Mouse (Mus musculus): Measurements from ENCODE around the gene Gabpb2.

The Gabpb2 gene

DNA sequence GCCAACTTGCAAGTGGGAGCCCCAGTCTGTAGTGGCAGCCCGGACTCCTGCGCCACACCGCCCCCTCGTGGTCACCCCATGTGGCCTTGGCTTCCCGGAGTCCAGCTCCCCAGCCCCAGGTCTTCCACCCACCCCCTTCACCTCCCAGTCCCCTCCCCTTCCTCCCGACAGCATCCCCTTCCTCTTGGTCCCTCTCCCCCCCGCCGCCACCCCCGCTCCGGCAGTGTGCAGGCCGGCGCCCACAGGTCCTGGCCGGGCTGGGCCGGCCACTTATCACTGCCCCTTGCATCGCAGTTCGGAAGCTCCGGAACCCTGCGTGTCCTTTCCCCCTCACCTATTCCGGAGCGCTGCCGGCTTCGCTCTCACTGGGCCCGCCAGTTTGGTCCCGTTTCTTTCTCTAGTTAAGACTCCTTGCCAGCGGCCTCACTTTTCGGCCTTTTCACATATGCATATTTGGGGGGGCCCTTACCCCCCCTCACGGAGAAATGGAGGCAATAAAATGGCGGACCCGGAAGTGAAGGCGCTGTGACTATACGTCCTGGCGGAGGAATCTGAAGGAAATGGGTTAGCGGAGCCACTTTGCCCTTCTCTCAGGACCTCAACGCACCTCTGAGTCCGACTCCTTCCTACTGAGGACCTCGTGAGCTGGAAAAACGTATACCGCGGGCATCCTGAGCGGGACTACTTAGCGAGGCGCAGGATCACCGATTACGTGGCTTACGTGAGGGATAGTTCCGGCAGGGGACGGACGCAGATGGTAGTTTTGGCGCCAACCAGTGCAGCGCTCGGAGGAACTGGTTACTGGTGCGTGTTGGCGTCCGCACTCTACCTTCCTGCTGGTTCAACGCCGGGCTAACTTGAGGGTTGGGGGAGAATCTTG, at the start of gene Gabpb2:
TSS of gene Gabpb2 (minus strand) at position 662 of the 880 bp plus-strand sequence.
- Histone ChIP-seq H3K27me3 (ENCODE audit: control insufficient read depth, insufficient read depth, low read length, poor library complexity, severe bottlenecking) (no peaks in the 10 kb centered on the region), H3K36me3 (ENCODE audit: control insufficient read depth, insufficient read depth, low read length, poor library complexity, severe bottlenecking) (peaks cover 8% of the 10 kb centered on the region)
- DNase-seq (ENCODE audit: low read depth, low spot score), result peak; percentile 93

DNA sequence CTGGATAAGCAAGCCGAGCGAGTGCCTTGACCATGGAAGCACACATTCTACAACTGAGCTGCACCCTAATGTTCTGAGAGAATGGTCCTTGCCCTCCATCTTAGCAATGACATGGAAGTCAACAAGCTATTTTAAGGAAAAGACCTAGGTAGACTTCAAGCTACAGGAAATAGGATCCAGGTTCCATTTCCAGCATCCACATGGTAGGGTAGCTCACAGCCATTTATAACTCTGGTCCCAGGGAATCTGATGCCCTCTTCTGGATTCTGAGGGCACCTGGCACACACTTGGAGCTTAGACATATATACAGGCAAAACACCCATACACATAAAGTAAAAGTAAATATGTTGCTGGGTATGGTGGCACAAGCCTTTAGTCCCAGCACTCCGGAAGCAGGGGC, 48.3 kb upstream of the Gabpb2 start:
- Histone ChIP-seq H3K36me3 (ENCODE audit: control insufficient read depth, insufficient read depth, low read length, poor library complexity, severe bottlenecking) (peaks cover 4% of the 10 kb centered on the region), H3K27me3 (ENCODE audit: control insufficient read depth, insufficient read depth, low read length, poor library complexity, severe bottlenecking) (no peaks in the 10 kb centered on the region)
- DNase-seq (ENCODE audit: low read depth, low spot score), result no peak

DNA sequence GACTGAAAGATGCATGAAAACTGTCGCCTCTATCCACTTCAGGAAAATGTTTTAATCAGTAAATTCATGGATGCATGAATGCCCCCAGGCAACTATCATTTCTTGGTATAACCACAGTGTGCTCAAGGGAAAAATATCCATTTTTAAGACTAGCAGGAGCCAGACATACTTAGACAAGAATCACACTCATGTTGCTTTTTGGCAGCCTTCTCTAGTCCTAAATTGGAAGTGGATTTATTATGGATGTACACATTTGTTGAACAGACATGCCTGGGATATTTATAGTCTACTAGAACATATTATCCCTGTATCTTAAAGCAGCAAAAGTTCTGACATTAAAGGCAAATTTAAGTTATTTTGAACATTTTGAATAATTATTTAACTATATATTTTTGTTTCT, 47.0 kb upstream of the Gabpb2 start:
- DNase-seq (ENCODE audit: low read depth, low spot score), result no peak
- Histone ChIP-seq H3K36me3 (ENCODE audit: control insufficient read depth, insufficient read depth, low read length, poor library complexity, severe bottlenecking) (peaks cover 4% of the 10 kb centered on the region), H3K27me3 (ENCODE audit: control insufficient read depth, insufficient read depth, low read length, poor library complexity, severe bottlenecking) (no peaks in the 10 kb centered on the region)

DNA sequence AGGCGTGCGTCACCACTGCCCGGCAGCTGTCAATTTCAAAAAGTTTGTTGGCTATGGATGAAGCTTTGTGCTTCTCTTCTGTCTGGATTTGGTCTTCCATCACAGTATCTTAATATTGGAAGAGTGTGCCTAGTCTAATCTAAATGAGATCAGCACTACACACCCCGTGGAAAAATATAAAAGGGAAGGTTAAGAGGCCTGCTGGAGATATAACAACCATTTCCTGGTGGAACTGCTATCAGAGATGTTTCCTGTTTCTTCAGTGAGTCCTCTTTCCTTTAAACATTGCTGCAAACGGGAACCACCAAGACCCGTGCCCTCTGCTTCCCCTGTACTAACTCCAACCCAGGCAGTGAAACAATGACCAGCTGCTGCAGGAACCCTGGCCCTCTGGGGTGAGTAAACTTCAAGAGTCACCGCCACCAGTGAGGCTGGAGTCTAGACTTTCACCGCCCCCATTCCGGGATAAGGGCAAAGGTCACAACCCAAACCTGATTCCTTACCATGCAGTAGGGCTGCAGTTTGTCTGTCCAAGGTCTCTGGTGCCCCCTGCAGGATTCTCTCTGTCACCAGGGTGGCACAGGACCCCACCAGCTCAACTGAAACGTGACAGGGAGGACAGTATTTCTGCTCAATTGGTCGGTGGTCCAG, 45.5 kb upstream of the Gabpb2 start:
- peak; percentile 84 for DNase-seq (ENCODE audit: low read depth, low spot score)
- peaks cover 5% of the 10 kb centered on the region for H3K36me3 ChIP-seq (ENCODE audit: control insufficient read depth, insufficient read depth, low read length, poor library complexity, severe bottlenecking)
- no peaks in the 10 kb centered on the region for H3K27me3 ChIP-seq (ENCODE audit: control insufficient read depth, insufficient read depth, low read length, poor library complexity, severe bottlenecking)

DNA sequence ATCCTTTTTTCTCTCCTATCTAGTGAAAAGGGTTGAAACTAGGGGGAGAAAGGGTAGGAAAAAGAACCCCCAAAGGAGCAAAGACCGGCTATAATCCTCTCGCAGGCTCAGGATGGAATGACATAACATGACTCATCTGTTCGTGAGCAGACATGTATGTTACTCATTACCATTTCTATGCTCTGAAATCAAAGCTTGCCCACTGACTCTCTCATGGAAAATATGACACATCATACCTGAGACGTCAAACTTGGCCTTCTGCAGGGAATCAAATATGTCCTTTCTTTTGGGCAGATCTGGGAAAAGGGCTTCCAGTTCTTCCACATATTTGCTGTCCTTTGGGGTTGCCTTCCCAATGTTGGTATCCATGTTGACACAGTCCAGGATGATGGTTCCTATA, 44.3 kb upstream of the Gabpb2 start:
- H3K27me3 ChIP-seq (ENCODE audit: control insufficient read depth, insufficient read depth, low read length, poor library complexity, severe bottlenecking), result no peaks in the 10 kb centered on the region
- H3K36me3 ChIP-seq (ENCODE audit: control insufficient read depth, insufficient read depth, low read length, poor library complexity, severe bottlenecking), result peaks cover 9% of the 10 kb centered on the region
- DNase-seq (ENCODE audit: low read depth, low spot score), result no peak

GRCm38 (mm10) chr3:95256931-95257330, 39.2 kb upstream of the Gabpb2 start:
- Histone ChIP-seq H3K27me3 (ENCODE audit: control insufficient read depth, insufficient read depth, low read length, poor library complexity, severe bottlenecking) (no peaks in the 10 kb centered on the region), H3K36me3 (ENCODE audit: control insufficient read depth, insufficient read depth, low read length, poor library complexity, severe bottlenecking) (peaks cover 6% of the 10 kb centered on the region)
- DNase-seq (ENCODE audit: low read depth, low spot score), result no peak

DNA sequence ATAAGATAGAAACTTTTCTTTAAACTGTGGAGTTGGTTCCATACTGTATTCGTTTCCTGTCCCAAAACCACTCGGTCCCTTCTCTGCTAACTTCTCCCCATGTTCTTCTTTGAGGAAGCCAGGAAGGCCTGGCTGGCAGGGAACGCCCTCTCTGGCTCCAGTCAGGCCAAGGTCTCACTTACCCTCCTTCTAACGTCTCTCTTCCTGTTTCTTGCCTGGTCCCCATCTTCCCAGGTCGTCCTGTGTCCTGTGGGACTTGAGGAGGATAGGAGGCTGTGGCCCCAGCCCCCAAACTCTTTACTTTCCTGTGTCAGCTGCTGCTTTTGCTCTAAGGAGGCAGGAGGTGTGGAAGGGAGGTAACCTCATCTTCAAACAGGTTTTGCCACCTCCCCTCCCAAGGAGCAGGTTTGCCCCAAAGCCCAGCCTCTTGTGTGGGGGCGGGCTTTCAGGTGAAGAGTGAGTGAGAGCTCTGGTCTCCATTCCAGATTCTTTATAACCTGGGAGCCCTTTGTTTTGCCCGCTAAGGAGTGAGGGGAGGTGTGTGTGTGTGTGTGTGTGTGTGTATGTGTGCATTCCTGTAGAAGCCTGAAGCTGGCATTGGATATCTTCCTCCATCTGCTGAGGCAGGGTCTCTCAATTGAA, 33.2 kb upstream of the Gabpb2 start, which contains the start of gene Bnipl:
TSS of gene Bnipl (minus strand) at position 411 of the 642 bp plus-strand sequence.
- DNase-seq (ENCODE audit: low read depth, low spot score), result no peak
- Histone ChIP-seq H3K27me3 (ENCODE audit: control insufficient read depth, insufficient read depth, low read length, poor library complexity, severe bottlenecking) (no peaks in the 10 kb centered on the region), H3K36me3 (ENCODE audit: control insufficient read depth, insufficient read depth, low read length, poor library complexity, severe bottlenecking) (no peaks in the 10 kb centered on the region)

DNA sequence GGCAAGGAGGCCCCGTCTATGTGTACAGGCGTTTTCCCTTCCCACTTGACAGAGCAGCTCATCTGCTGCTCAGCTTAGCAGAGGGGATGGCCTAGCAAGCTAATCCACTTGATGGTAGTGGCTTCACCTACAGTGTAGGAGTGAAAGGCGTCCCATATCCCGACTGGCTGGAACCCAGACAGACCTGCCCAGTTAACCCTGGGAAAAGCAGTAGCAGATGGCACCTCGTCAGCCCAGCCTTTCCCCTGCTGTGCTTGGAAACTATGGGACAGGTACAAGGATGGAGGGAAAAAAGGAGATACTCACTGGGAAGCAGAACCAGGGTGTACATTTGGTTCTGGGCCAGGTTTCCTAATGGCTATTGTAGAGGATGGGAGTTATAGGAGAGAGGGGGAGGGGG, 32.6 kb upstream of the Gabpb2 start:
- no peaks in the 10 kb centered on the region for H3K36me3 ChIP-seq (ENCODE audit: control insufficient read depth, insufficient read depth, low read length, poor library complexity, severe bottlenecking)
- no peaks in the 10 kb centered on the region for H3K27me3 ChIP-seq (ENCODE audit: control insufficient read depth, insufficient read depth, low read length, poor library complexity, severe bottlenecking)
- no peak for DNase-seq (ENCODE audit: low read depth, low spot score)

DNA sequence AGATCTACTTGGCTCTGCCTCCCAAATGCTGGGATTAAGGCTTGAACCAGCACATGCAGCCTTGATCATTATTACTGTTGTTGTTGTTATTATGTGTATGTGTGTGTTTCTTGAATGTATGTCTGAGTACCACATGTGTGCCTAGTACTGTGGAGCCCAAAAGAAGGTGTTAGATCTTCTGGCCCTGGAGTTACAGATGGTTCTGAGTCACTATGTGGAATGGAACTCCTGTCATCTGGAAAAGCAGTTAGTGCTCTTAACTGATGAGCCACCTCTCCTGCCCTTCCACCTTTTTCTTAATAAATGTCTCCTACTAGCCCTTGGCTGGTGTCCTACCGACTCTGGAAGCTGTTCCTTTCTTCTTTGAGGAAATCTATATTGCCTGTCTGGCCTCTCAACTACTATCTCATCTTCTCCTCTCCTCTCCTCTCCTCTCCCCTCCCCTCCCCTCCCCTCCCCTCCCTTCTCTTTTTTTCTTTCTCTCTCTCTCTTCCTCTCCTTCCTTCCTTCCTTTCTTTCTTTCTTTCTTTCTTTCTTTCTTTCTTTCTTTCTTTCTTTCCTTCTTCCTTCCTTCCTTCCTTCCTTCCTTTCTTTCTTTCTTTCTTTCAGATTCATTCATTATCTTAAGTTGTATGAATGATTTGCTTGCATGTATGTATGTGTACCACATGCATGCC, 30.1 kb upstream of the Gabpb2 start:
- H3K27me3 ChIP-seq (ENCODE audit: control insufficient read depth, insufficient read depth, low read length, poor library complexity, severe bottlenecking), result no peaks in the 10 kb centered on the region

GRCm38 (mm10) chr3:95246465-95247231, 28.9 kb upstream of the Gabpb2 start:
- no peak for DNase-seq (ENCODE audit: low read depth, low spot score)
- no peaks in the 10 kb centered on the region for H3K36me3 ChIP-seq (ENCODE audit: control insufficient read depth, insufficient read depth, low read length, poor library complexity, severe bottlenecking)
- H3K27me3 ChIP-seq (ENCODE audit: control insufficient read depth, insufficient read depth, low read length, poor library complexity, severe bottlenecking), result no peaks in the 10 kb centered on the region

More for the DNA sequence above, 30.1 kb upstream of the Gabpb2 start:
- H3K36me3 ChIP-seq (ENCODE audit: control insufficient read depth, insufficient read depth, low read length, poor library complexity, severe bottlenecking), result no peaks in the 10 kb centered on the region
- DNase-seq (ENCODE audit: low read depth, low spot score), result no peak

GRCm38 (mm10) chr3:95243086-95243485, 25.4 kb upstream of the Gabpb2 start:
- DNase-seq (ENCODE audit: low read depth, low spot score), result no peak
- Histone ChIP-seq H3K36me3 (ENCODE audit: control insufficient read depth, insufficient read depth, low read length, poor library complexity, severe bottlenecking) (no peaks in the 10 kb centered on the region), H3K27me3 (ENCODE audit: control insufficient read depth, insufficient read depth, low read length, poor library complexity, severe bottlenecking) (no peaks in the 10 kb centered on the region)

- Histone ChIP-seq H3K27me3 (ENCODE audit: control insufficient read depth, insufficient read depth, low read length, poor library complexity, severe bottlenecking) (no peaks in the 10 kb centered on the region), H3K36me3 (ENCODE audit: control insufficient read depth, insufficient read depth, low read length, poor library complexity, severe bottlenecking) (no peaks in the 10 kb centered on the region)
- DNase-seq (ENCODE audit: low read depth, low spot score), result no peak
These were observed 23.8 kb upstream of the Gabpb2 start, which contains the start of gene Gm128 for GRCm38 (mm10) chr3:95241498-95241897. Gene Gm128 (minus strand): TSS chr3:95241598.

DNA sequence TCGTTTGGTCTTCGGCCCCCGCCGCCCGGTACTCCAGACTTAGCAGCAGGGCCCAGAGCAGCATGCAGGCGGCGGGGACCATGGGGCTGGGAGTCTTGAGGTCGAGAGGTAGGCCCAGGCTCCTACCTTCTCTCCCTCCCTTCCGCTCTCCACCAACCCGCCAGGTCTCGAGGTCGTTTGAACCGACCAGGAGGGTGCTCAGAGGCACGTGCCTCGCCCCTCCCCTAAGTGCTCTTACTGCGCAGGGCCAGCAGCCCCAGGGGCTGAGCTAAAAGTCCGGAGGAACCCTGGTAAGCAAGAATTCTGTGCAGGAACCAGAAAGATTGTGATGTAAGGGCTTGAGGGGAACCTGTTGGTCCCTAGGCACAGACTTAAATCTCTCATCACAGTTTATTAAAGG, 23.2 kb upstream of the Gabpb2 start:
- DNase-seq (ENCODE audit: low read depth, low spot score), result no peak
- no peaks in the 10 kb centered on the region for H3K27me3 ChIP-seq (ENCODE audit: control insufficient read depth, insufficient read depth, low read length, poor library complexity, severe bottlenecking)
- H3K36me3 ChIP-seq (ENCODE audit: control insufficient read depth, insufficient read depth, low read length, poor library complexity, severe bottlenecking), result 0 out of 2 replicates have a peak, but pooled peaks cover 2% of the 10 kb centered on the region

- Histone ChIP-seq H3K36me3 (ENCODE audit: control insufficient read depth, insufficient read depth, low read length, poor library complexity, severe bottlenecking) (peaks cover 3% of the 10 kb centered on the region), H3K27me3 (ENCODE audit: control insufficient read depth, insufficient read depth, low read length, poor library complexity, severe bottlenecking) (no peaks in the 10 kb centered on the region)
- DNase-seq (ENCODE audit: low read depth, low spot score), result no peak
These were observed 22.3 kb upstream of the Gabpb2 start for GRCm38 (mm10) chr3:95239971-95240370.
